Mouse (Mus musculus): ENCODE data around the gene Scd4. TPM values are rescaled to one million over a fixed set of nuclear protein-coding genes. Genes with fewer than 3 reads are reported as not detected.
A peak's percentile ranks its signal among the peaks of the same experiment; 100 is the strongest.
"Not testable (repeated sequence)": the region's sequence is repeated elsewhere in the genome, so short reads cannot be mapped to it uniquely, and the experiment has no call there.

Gene Scd4
- polyA plus RNA-seq, 1 experiment from 2014 or later: 0.08 TPM

- not testable (repeated sequence) for H3K9me3 ChIP-seq; ATAC-seq; H3K4me3 ChIP-seq (replicated peaks); H3K27me3 ChIP-seq; H3K27ac ChIP-seq; H3K9ac ChIP-seq (replicated peaks); H3K4me2 ChIP-seq (replicated peaks)
- peaks cover 42% of the 10 kb centered on the region for H3K4me1 ChIP-seq (replicated peaks)
- peaks cover 38% of the 10 kb centered on the region for H3K36me3 ChIP-seq
- WGBS: 94% methylated on average over 1 of the region's 1 CpGs
Measured at GRCm38 (mm10) chr19:44310155-44310575, 22.7 kb upstream of the Scd4 start.

DNA sequence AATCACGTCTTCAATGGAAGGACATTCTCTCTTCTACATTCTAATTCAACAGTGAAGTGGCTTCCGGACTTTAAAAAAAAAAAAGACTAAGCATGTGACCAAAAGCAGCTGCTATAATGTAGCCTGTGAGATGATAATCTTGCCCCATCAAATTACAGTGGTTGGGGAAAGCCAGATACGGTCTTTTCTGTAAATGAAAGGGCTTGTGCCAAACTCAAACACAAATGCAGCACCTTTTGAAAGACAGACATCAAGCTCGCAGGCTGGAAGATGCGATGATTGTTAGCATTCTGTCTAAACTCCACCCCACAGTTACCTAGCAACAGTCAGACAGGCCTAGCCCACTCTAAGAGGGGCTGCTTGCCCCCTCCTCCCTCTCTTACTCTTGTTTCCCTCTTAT lies 22.1 kb upstream of the Scd4 start:
- no peak overlapping the region for H3K4me2 ChIP-seq (replicated peaks)
- ATAC-seq: no peak
- H3K4me1 ChIP-seq (replicated peaks): peaks cover 39% of the 10 kb centered on the region
- H3K27ac ChIP-seq: 0 out of 2 replicates have a peak overlapping the region, but pooled peaks have one; percentile 26
- no peaks in the 10 kb centered on the region for H3K9me3 ChIP-seq
- H3K9ac ChIP-seq (replicated peaks): no peak overlapping the region
- H3K36me3 ChIP-seq: peaks cover 32% of the 10 kb centered on the region
- WGBS: 28% methylated on average over 5 of the region's 5 CpGs
- no peaks in the 10 kb centered on the region for H3K27me3 ChIP-seq
- H3K4me3 ChIP-seq (replicated peaks): no peak overlapping the region

- Histone ChIP-seq H3K27me3 (no peaks in the 10 kb centered on the region), H3K9me3 (no peaks in the 10 kb centered on the region), H3K36me3 (peaks cover 25% of the 10 kb centered on the region), H3K4me2 (replicated peaks) (no peak overlapping the region), H3K9ac (replicated peaks) (no peak overlapping the region; the same call in 1 of the 2 replicates), H3K4me1 (replicated peaks) (peaks cover 37% of the 10 kb centered on the region), H3K4me3 (replicated peaks) (no peak overlapping the region), H3K27ac (peak overlapping the region; percentile 26; the same call in 1 of the 2 replicates)
- WGBS: 58% methylated on average over 8 of the region's 8 CpGs
- ATAC-seq: no peak
Measured at GRCm38 (mm10) chr19:44311306-44312006, 21.4 kb upstream of the Scd4 start.

GRCm38 (mm10) chr19:44312007-44312360 lies 20.9 kb upstream of the Scd4 start:
- Histone ChIP-seq H3K9me3 (no peaks in the 10 kb centered on the region), H3K27ac (peak overlapping the region; percentile 26; the same call in 1 of the 2 replicates), H3K27me3 (no peaks in the 10 kb centered on the region), H3K9ac (replicated peaks) (no peak overlapping the region), H3K4me1 (replicated peaks) (peaks cover 37% of the 10 kb centered on the region), H3K4me3 (replicated peaks) (no peak overlapping the region), H3K36me3 (peaks cover 20% of the 10 kb centered on the region), H3K4me2 (replicated peaks) (no peak overlapping the region)
- no peak for ATAC-seq
- WGBS: 23% methylated on average over 4 of the region's 4 CpGs

DNA sequence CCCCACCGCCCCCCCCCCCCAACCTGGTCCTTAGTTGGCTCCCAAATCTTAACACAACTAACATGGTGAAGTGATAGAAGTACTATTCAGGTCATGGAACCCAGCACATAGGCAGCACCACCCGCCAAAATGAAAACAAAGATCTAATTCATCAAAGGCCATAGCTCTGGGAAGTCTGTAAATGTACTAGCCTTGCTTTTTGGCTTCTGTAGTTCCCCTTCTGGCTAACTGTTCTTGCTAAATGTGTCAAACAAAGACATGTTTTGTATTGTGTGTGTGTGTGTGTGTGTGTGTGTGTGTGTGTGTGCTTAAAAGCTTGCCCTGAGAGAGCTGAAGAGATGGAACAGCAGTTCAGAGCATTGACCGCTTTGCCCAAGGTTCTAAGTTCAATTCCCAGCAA lies 19.8 kb upstream of the Scd4 start:
- WGBS: 77% methylated on average over 3 of the region's 3 CpGs
- H3K9me3 ChIP-seq: no peaks in the 10 kb centered on the region
- H3K36me3 ChIP-seq: peaks cover 9% of the 10 kb centered on the region
- no peak overlapping the region for H3K4me2 ChIP-seq (replicated peaks)
- H3K9ac ChIP-seq (replicated peaks): no peak overlapping the region
- H3K27me3 ChIP-seq: no peaks in the 10 kb centered on the region
- H3K4me3 ChIP-seq (replicated peaks): no peak overlapping the region
- peaks cover 37% of the 10 kb centered on the region for H3K4me1 ChIP-seq (replicated peaks)
- H3K27ac ChIP-seq: no peak overlapping the region
- no peak for ATAC-seq

- Histone ChIP-seq H3K27me3 (no peaks in the 10 kb centered on the region), H3K9ac (replicated peaks) (peak overlapping the region; percentile 68), H3K4me2 (replicated peaks) (peak overlapping the region; percentile 81), H3K9me3 (no peaks in the 10 kb centered on the region), H3K4me1 (replicated peaks) (peaks cover 37% of the 10 kb centered on the region), H3K27ac (peak overlapping the region; percentile 60), H3K36me3 (0 out of 2 replicates have a peak, but pooled peaks cover 2% of the 10 kb centered on the region), H3K4me3 (replicated peaks) (peak overlapping the region; percentile 51)
- ATAC-seq: peak; percentile 94
- WGBS: 3% methylated on average over 18 of the region's 18 CpGs
Measured at GRCm38 (mm10) chr19:44314327-44314759, 18.5 kb upstream of the Scd4 start.

- Histone ChIP-seq H3K9ac (replicated peaks) (peak overlapping the region; percentile 68), H3K9me3 (no peaks in the 10 kb centered on the region), H3K4me3 (replicated peaks) (peak overlapping the region; percentile 51), H3K36me3 (no peaks in the 10 kb centered on the region), H3K27me3 (no peaks in the 10 kb centered on the region), H3K4me1 (replicated peaks) (peaks cover 36% of the 10 kb centered on the region), H3K27ac (peak overlapping the region; percentile 60; the same call in 1 of the 2 replicates), H3K4me2 (replicated peaks) (peak overlapping the region; percentile 81)
- peak; percentile 81 for ATAC-seq
- WGBS: under 1% methylated on average over 11 of the region's 11 CpGs
Measured at GRCm38 (mm10) chr19:44314871-44315414, 17.9 kb upstream of the Scd4 start.

DNA sequence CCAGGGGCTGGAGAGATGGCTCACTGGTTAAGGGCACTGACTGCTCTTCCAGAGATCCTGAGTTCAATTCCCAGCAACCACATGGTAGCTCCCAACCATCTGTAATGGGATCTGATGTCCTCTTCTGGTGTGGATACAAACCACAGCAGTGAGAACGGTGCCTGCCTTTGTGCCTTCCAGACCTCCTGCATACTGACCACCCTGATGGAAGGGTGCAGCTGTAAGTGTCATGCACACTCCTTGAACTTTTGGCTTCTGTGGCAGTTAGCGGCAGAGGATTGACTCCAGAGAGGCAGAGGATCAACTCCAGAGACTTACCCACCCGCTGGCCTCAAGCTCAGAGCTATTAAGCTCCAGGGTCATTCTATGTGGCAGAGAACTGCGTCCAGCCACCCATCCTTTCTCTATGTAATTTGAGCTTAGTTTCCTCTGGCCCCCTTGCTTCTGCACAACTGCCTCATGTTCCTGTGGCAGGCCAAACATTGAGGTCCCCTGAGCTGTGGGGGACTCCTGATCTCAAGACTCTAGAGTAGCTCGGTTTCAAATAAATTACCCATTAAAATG lies 16.1 kb upstream of the Scd4 start:
- peaks cover 17% of the 10 kb centered on the region for H3K4me1 ChIP-seq (replicated peaks)
- no peaks in the 10 kb centered on the region for H3K36me3 ChIP-seq
- H3K4me2 ChIP-seq (replicated peaks): no peak overlapping the region
- WGBS: 75% methylated on average over 5 of the region's 5 CpGs
- no peak for ATAC-seq
- H3K9ac ChIP-seq (replicated peaks): no peak overlapping the region
- no peak overlapping the region for H3K4me3 ChIP-seq (replicated peaks)
- no peaks in the 10 kb centered on the region for H3K9me3 ChIP-seq
- H3K27ac ChIP-seq: no peak overlapping the region
- H3K27me3 ChIP-seq: no peaks in the 10 kb centered on the region

DNA sequence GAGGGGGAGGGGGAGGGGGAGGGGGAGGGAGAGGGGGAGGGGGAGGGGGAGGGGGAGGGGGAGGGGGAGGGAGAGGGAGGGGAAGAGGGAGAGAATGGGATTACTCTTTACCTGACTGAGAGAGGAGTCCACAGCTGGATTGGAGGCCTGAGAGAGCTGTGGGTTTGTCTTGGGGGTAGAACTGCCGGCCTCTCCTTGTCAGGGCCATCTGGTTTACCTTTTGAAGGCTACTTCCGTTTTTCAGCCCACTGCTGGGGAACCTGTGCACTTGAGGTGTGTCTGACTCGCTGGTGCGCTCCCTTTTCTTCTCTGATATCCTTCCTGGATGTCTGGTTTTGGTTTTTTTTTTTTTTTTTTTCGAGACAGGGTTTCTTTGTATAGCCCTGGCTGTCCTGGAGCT lies 15.5 kb upstream of the Scd4 start:
- no peak overlapping the region for H3K4me3 ChIP-seq (replicated peaks)
- peaks cover 13% of the 10 kb centered on the region for H3K4me1 ChIP-seq (replicated peaks)
- H3K9me3 ChIP-seq: no peaks in the 10 kb centered on the region
- H3K36me3 ChIP-seq: no peaks in the 10 kb centered on the region
- H3K27me3 ChIP-seq: no peaks in the 10 kb centered on the region
- no peak overlapping the region for H3K9ac ChIP-seq (replicated peaks)
- WGBS: 82% methylated on average over 5 of the region's 5 CpGs
- H3K4me2 ChIP-seq (replicated peaks): no peak overlapping the region
- H3K27ac ChIP-seq: no peak overlapping the region
- ATAC-seq: no peak

- Histone ChIP-seq H3K9ac (replicated peaks) (no peak overlapping the region), H3K27me3 (no peaks in the 10 kb centered on the region), H3K27ac (no peak overlapping the region), H3K4me2 (replicated peaks) (no peak overlapping the region), H3K4me1 (replicated peaks) (peaks cover 13% of the 10 kb centered on the region), H3K36me3 (no peaks in the 10 kb centered on the region), H3K4me3 (replicated peaks) (no peak overlapping the region), H3K9me3 (no peaks in the 10 kb centered on the region)
- no peak for ATAC-seq
Measured at GRCm38 (mm10) chr19:44318545-44318944, 14.3 kb upstream of the Scd4 start.

DNA sequence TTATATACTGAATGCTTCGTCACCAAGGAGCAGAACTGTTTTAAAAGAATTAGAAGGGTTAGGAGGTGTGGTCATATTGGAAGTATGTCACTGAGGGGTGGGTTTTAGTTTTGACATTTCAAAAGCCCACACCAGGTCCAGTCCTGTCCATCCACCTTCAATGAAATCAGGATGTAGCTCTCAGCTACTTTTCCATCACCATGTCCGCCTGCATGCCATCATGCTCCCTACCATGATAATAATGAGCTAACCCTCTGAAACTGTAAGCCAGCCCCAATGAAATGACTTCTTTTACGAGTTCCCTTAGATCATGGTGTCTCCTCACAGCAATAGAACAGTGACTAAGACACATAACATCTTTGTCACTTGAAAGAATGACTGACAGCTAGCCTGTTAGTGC lies 12.6 kb upstream of the Scd4 start:
- H3K4me2 ChIP-seq (replicated peaks): no peak overlapping the region
- peaks cover 2% of the 10 kb centered on the region for H3K4me1 ChIP-seq (replicated peaks)
- no peak overlapping the region for H3K9ac ChIP-seq (replicated peaks)
- WGBS: 86% methylated on average over 3 of the region's 3 CpGs
- no peak overlapping the region for H3K4me3 ChIP-seq (replicated peaks)
- H3K27ac ChIP-seq: no peak overlapping the region
- H3K9me3 ChIP-seq: no peaks in the 10 kb centered on the region
- H3K36me3 ChIP-seq: no peaks in the 10 kb centered on the region
- ATAC-seq: no peak
- no peaks in the 10 kb centered on the region for H3K27me3 ChIP-seq

DNA sequence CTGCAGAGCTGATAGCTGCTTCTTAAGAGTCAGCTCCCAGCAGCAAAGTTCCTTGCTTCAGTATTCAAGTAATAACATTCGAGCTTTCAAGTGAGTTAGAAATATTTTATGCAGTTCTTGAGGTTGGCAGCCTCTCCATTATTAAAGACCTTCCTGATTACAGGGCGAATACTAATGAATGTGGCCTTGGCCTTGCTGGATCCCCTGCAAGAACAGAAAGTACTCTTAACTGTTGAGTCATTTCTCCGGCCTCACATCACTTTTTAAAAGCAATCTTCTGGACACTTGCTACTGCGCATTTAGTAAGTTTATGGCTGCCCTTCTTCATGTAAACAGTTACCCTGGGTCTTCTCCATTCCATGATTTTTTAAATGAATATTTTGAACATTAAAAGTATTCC lies 11.7 kb upstream of the Scd4 start:
- H3K4me3 ChIP-seq (replicated peaks): no peak overlapping the region
- H3K4me2 ChIP-seq (replicated peaks): no peak overlapping the region
- ATAC-seq: no peak
- no peaks in the 10 kb centered on the region for H3K36me3 ChIP-seq
- 84% methylated on average over 4 of the region's 4 CpGs for WGBS
- H3K4me1 ChIP-seq (replicated peaks): no peaks in the 10 kb centered on the region
- H3K9ac ChIP-seq (replicated peaks): no peak overlapping the region
- H3K27ac ChIP-seq: no peak overlapping the region
- 0 out of 2 replicates have a peak, but pooled peaks cover 3% of the 10 kb centered on the region for H3K9me3 ChIP-seq
- H3K27me3 ChIP-seq: no peaks in the 10 kb centered on the region

Data from midbrain, embryonic 13.5 days (tissue).